Mouse (Mus musculus) frontal cortex, postnatal 14 days (tissue): ENCODE measurements around the gene Irgm1.
"Not testable (repeated sequence)": the region's sequence is repeated elsewhere in the genome, so short reads cannot be mapped to it uniquely, and the experiment has no call there.

Experiments
- DNase-seq, 2 experiments: peaks; one replicate each; pipeline ENCODE4 v3.0.0; 2022; ENCODE audit warnings: low spot score in 2 of 2

Irgm1 gene

GRCm38 (mm10) chr11:48833078-48833730 is 38.3 kb downstream of the Irgm1 start:
- no peak for DNase-seq

- no peak for DNase-seq
Measured at GRCm38 (mm10) chr11:48831273-48831672, 40.2 kb downstream of the Irgm1 start.

DNA sequence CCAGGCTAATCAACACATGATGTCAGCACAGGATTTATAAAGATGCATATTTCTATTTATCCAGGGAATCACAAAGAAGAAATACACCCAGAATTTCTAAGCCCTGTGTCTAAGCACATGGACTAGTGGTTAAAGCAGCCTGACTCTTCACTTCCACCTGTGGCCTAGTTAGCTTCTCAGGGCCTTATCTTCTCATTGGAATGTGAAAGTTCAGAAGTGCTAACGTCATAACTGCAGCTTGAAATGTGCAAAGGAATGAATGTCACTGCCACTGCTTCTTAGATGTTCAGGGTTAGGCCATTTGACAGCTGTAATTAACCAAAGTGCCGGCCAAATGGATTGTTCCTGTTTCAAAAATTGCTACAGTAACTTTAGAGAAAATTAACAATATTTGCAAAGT is 41.2 kb downstream of the Irgm1 start:
- DNase-seq = no peak

DNA sequence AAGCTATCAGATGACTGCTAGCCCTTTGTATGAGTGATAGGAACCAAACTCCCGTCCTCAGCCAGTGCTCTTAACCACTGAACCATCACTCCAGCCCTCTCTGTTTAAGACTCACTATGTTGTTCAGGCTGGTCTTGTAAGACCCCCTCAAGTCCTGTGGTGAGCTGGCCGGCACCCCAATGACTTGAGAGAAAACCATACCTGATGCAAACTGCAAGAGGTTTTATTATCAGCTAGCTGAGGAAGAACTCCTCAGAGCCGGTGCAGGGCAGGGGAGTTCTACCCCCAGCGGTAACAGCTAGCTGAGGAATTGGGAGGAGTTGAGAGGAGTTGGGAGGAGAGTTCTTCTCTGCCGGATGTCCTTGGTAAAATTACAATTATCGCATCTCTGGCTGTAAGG is 43.6 kb downstream of the Irgm1 start:
- DNase-seq = no peak

GRCm38 (mm10) chr11:48826752-48827096 is 44.8 kb downstream of the Irgm1 start:
- no peak for DNase-seq

GRCm38 (mm10) chr11:48825979-48826751 is 45.3 kb downstream of the Irgm1 start, which contains the start of the genes Trim7 and Gm12184:
Gene Trim7, plus strand, starts transcription at chr11:48826140.
Gene Gm12184, minus strand, starts transcription at chr11:48826655.
- not testable (repeated sequence) for DNase-seq

GRCm38 (mm10) chr11:48824311-48824830 is 47.1 kb downstream of the Irgm1 start:
- DNase-seq = no peak

DNA sequence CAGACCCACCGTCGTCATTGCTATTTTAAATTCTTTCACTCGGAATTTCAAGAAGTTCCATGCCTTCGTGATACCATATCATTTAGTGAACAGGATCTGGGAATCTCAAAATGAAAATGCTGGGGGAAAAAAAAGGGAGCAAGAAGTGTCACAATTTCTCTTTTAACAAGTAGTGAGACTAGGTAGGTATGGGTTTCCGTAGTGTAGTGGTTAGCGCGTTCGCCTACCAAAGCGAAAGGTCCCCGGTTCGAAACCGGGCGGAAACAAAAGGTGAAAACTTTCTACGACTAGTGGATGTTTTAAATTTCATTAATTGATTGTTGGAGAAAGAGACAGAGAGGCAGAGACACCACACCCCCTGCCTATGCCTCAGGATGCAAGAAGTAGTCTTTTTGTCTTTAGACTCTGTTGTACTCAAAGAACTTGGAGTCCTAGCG is 47.9 kb downstream of the Irgm1 start:
- peak in 1 of 2 experiments; percentile 51 for DNase-seq

GRCm38 (mm10) chr11:48822768-48823512 is 48.5 kb downstream of the Irgm1 start:
- DNase-seq = no peak

DNA sequence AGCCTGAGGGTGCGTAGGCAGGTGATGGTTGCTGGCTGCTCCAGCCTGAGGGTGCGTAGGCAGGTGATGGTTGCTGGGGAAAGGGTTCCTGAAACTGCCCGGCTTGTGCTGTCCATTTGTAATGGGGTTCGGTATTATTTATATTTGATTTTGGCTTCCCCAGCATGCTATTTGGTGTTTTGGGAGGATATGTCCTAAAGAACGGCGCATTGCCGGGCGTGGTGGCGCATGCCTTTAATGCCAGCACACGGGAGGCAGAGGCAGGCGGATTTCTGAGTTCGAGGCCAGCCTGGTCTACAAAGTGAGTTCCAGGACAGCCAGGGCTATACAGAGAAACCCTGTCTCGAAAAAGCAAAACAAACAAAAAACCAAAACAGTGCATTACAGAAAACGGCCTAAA is 50.2 kb downstream of the Irgm1 start:
- DNase-seq = not testable (repeated sequence)

DNA sequence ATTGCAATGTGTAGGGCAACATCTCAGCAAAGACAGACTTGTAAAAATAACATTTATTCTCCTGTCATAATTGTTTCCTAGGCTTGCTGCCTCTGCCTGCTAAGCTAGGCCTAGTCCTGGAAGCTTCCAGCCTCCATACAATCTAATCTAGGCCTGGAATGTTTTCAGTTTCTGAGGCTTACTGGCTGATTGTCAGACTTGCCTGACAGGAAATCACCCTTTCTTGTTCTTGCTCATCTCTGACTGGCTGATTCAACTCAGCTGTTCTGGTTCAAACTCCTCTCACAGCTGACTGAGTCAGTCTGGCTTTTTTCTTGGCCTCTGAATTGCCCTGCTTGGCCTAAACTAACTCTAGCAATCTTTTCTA is 51.2 kb downstream of the Irgm1 start:
- DNase-seq = no peak

DNA sequence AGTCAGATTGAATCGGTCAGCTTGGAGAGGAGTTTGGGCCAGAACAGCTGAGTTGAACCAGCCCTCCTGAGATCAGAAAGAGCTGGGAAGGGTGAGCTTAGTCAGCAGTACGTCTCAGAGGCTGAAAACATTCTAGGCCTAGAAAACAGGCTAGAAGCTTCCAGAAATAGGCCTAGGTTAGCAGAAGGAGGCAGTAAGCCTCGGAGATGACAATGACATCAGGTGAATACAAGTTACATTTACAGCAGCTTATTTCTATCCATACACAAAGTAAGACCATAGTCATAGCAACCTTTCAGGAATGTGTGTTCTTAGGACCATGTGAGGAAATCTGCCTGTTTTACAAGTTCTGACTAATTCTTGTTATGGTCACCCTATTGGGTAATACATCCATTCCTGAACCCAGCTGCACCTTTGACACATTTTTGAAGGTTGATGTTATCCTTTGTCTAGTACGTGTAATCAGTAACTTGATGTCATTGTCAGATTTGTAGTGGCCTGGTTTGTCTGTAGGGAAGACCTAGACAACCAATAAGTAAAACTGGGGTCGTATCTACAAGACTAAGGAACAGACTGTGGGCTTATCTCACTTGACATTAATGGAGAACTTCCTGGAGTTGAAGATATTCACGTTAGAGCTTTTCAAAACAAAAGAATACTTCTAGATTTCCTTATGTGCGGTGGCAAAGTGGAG is 51.7 kb downstream of the Irgm1 start:
- DNase-seq = no peak

DNA sequence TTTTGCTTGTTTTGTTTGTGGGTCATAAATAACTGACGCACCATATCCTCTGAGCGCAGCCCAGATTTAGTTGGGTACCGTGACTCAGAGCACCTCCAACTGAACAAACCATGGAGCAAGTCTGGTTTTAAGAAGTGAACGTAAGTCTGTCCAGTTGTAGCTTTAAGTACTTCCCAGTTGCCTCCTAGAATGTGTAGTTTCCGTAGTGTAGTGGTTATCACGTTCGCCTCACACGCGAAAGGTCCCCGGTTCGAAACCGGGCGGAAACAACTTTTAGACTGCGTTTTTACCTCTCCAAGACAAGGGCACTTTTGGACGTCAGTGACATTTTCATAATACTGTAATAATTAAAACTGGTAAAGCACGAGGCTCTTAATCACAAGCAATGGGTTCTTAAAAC is 53.1 kb downstream of the Irgm1 start:
- DNase-seq = peak; percentile 57 to 77

- DNase-seq = no peak
Measured at GRCm38 (mm10) chr11:48817794-48818193, 53.7 kb downstream of the Irgm1 start.

GRCm38 (mm10) chr11:48816800-48817665 is 54.5 kb downstream of the Irgm1 start, which contains the start of gene Trim41:
Gene Trim41, minus strand, starts transcription at chr11:48817353.
- peak; percentile 98 to 99 for DNase-seq

- DNase-seq = peak; percentile 31 to 62
Measured at GRCm38 (mm10) chr11:48816281-48816781, 55.2 kb downstream of the Irgm1 start.

DNA sequence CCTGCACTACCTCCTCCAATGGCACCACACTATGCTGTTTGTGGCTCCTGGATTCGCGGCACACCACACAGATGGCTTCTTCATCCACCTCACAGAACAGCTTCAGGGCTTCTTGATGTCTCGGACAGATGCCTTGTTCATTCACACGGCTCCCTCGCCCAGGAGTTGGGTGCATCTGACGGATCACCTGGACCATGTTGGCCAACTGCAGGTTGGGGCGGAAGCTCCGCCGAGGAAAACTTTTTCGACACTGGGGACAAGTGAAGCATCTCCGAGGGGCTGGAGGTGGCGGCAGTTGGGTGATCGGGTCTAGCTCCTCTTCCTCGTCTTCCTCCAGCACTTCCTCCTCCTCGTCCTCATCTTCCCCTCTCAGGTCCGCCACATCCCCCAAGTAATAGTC is 55.6 kb downstream of the Irgm1 start:
- DNase-seq = no peak

- DNase-seq = no peak
Measured at GRCm38 (mm10) chr11:48813782-48814181, 57.7 kb downstream of the Irgm1 start.
